In genomic region chr11:117316441-117317331, GRCm38 (mm10) we compare ENCODE assay signal across 8 mouse cellular contexts.
A peak's percentile ranks its signal among the peaks of the same experiment; 100 is the strongest.
DNase-seq lines count a peak whose midpoint lies in the region; ATAC-seq lines count a peak whose summit lies in the region.

No protein-coding gene starts in this region.

- peaks cover 99% of the 10 kb centered on the region for H3K4me1 ChIP-seq in heart, embryonic 13.5 days
- H3K4me1 ChIP-seq in limb, embryonic 12.5 days (replicated peaks): peaks cover 83% of the 10 kb centered on the region
- H3K4me1 ChIP-seq in midbrain, embryonic 16.5 days (ENCODE audit: control insufficient read depth, insufficient read depth, low read length): peaks cover 26% of the 10 kb centered on the region

- H3K9ac ChIP-seq in heart, embryonic 13.5 days: peak overlapping the region; percentile 74
- H3K9ac ChIP-seq in limb, embryonic 12.5 days (replicated peaks): peak overlapping the region; percentile 48; the same call in 1 of the 2 replicates
- peak overlapping the region; percentile 36; the same call in 1 of the 2 replicates for H3K9ac ChIP-seq in midbrain, embryonic 16.5 days (ENCODE audit: low read depth, low read length)

- 31% methylated on average over 16 of the region's 16 CpGs for WGBS in heart, embryonic 13.5 days
- 34% methylated on average over 16 of the region's 16 CpGs for WGBS in limb, embryonic 12.5 days
- 45% methylated on average over 16 of the region's 16 CpGs for WGBS in midbrain, embryonic 16.5 days

- peak overlapping the region; percentile 59 for H3K4me2 ChIP-seq in heart, embryonic 13.5 days
- peak overlapping the region; percentile 45 for H3K4me2 ChIP-seq in limb, embryonic 12.5 days
- H3K4me2 ChIP-seq in midbrain, embryonic 16.5 days (ENCODE audit: low read length): peak overlapping the region; percentile 30

- no peak for ATAC-seq in heart, embryonic 13.5 days (ENCODE audit: extremely low read depth, insufficient number of reproducible peaks, low FRiP score, low TSS enrichment)
- no peak for ATAC-seq in limb, embryonic 12.5 days (ENCODE audit: insufficient number of reproducible peaks, insufficient read depth, low FRiP score, low TSS enrichment, low read depth)
- no peak for ATAC-seq in midbrain, embryonic 16.5 days
- ATAC-seq in megakaryocyte-erythroid progenitor cell, adult 5-6 weeks (replicated peaks; ENCODE audit: low FRiP score, low TSS enrichment, poor library complexity, severe bottlenecking): no peak

- no peaks in the 10 kb centered on the region for H3K36me3 ChIP-seq in heart, embryonic 13.5 days
- peaks cover 5% of the 10 kb centered on the region; the same call in 1 of the 2 replicates for H3K36me3 ChIP-seq in limb, embryonic 12.5 days
- H3K36me3 ChIP-seq in midbrain, embryonic 16.5 days (ENCODE audit: control insufficient read depth, insufficient read depth, low read length): no peaks in the 10 kb centered on the region

- H3K27me3 ChIP-seq in heart, embryonic 13.5 days (replicated peaks): no peaks in the 10 kb centered on the region
- no peaks in the 10 kb centered on the region for H3K27me3 ChIP-seq in limb, embryonic 12.5 days
- H3K27me3 ChIP-seq in midbrain, embryonic 16.5 days (ENCODE audit: control insufficient read depth, insufficient read depth, low read depth, low read length): no peaks in the 10 kb centered on the region

- H3K9me3 ChIP-seq in heart, embryonic 13.5 days: no peaks in the 10 kb centered on the region
- no peaks in the 10 kb centered on the region for H3K9me3 ChIP-seq in limb, embryonic 12.5 days
- H3K9me3 ChIP-seq in midbrain, embryonic 16.5 days (replicated peaks; ENCODE audit: control insufficient read depth, low read length, poor library complexity, severe bottlenecking): no peaks in the 10 kb centered on the region

- H3K27ac ChIP-seq in heart, embryonic 13.5 days (replicated peaks): peak overlapping the region; percentile 87
- peak overlapping the region; percentile 89 for H3K27ac ChIP-seq in limb, embryonic 12.5 days
- peak overlapping the region; percentile 74 for H3K27ac ChIP-seq in midbrain, embryonic 16.5 days (ENCODE audit: low read length)

- peak; percentile 48 to 50 for DNase-seq in layer of hippocampus, postnatal 10 days (ENCODE audit: low spot score in 2 of 2)
- DNase-seq in layer of hippocampus, adult 8-10 months (ENCODE audit: low spot score in 2 of 2): no peak
- DNase-seq in cerebellum, postnatal 10 days: peak; percentile 79 to 88
- no peak for DNase-seq in adipocyte (ENCODE audit: low spot score)

- H3K4me3 ChIP-seq in heart, embryonic 13.5 days: peak overlapping the region; percentile 19
- peak overlapping the region; percentile 8; the same call in 1 of the 2 replicates for H3K4me3 ChIP-seq in limb, embryonic 12.5 days (replicated peaks)
- no peak overlapping the region for H3K4me3 ChIP-seq in midbrain, embryonic 16.5 days (ENCODE audit: low read depth, low read length)

Comparison
In these comparisons a context has a peak if more than half of its experiments do, and no peak if none do; other contexts are left out.
1. DNase-seq: peak in layer of hippocampus, postnatal 10 days (2 of 2) and cerebellum, postnatal 10 days (2 of 2); none in layer of hippocampus, adult 8-10 months (0 of 2) and adipocyte (single experiment).
2. Peak in every context shown above with its lines, with median percentiles within 50 percentile points of each other: H3K27ac ChIP-seq, H3K4me2 ChIP-seq and H3K9ac ChIP-seq.